Mouse (Mus musculus) urinary bladder, adult 2 months (tissue): Measurements from ENCODE around the gene Eml6. TPM values are rescaled to one million over a fixed set of nuclear protein-coding genes. Genes with fewer than 3 reads are reported as not detected.

Source experiments
- DNase-seq: peaks from one replicate; pipeline ENCODE4 v3.0.0; 2022; ENCODE audit warnings: low spot score
- polyA plus RNA-seq: library from polyadenylated mRNA; depleted of rRNA; stranded (reverse); fragments of >200 nt; gene quantifications from 2 replicates; pipeline ENCODE4 v1.2.3, GENCODE M21; 2012

The Eml6 gene
- polyA plus RNA-seq, 1 experiment, result 4.7 TPM

- no peak for DNase-seq
Observed at GRCm38 (mm10) chr11:29748750-29749467, 276.9 kb downstream of the Eml6 start.

GRCm38 (mm10) chr11:29747881-29748280 lies 278.0 kb downstream of the Eml6 start:
- no peak for DNase-seq

GRCm38 (mm10) chr11:29747365-29747764 lies 278.5 kb downstream of the Eml6 start:
- no peak for DNase-seq

- no peak for DNase-seq
Observed at GRCm38 (mm10) chr11:29746203-29746602, 279.6 kb downstream of the Eml6 start.

- DNase-seq, result no peak
Observed at GRCm38 (mm10) chr11:29745513-29745912, 280.3 kb downstream of the Eml6 start.

- DNase-seq, result no peak
Observed at GRCm38 (mm10) chr11:29744760-29745430, 280.9 kb downstream of the Eml6 start.

- no peak for DNase-seq
Observed at GRCm38 (mm10) chr11:29739752-29740151, 286.1 kb downstream of the Eml6 start.

- DNase-seq, result no peak
Observed at GRCm38 (mm10) chr11:29727901-29728300, 297.9 kb downstream of the Eml6 start.

GRCm38 (mm10) chr11:29725610-29726009 lies 300.2 kb downstream of the Eml6 start:
- no peak for DNase-seq

- no peak for DNase-seq
Observed at GRCm38 (mm10) chr11:29725167-29725566, 300.7 kb downstream of the Eml6 start.

GRCm38 (mm10) chr11:29724213-29724612 lies 301.6 kb downstream of the Eml6 start:
- no peak for DNase-seq

GRCm38 (mm10) chr11:29719597-29719996 lies 306.2 kb downstream of the Eml6 start:
- no peak for DNase-seq

GRCm38 (mm10) chr11:29718541-29718940 lies 307.3 kb downstream of the Eml6 start:
- no peak for DNase-seq

- no peak for DNase-seq
Observed at GRCm38 (mm10) chr11:29715499-29715898, 310.3 kb downstream of the Eml6 start.

- DNase-seq, result no peak
Observed at GRCm38 (mm10) chr11:29714789-29715188, 311.0 kb downstream of the Eml6 start.

- DNase-seq, result no peak
Observed at GRCm38 (mm10) chr11:29714114-29714513, 311.7 kb downstream of the Eml6 start.

- no peak for DNase-seq
Observed at GRCm38 (mm10) chr11:29709512-29709911, 316.3 kb downstream of the Eml6 start.

GRCm38 (mm10) chr11:29706845-29707244 lies 319.0 kb downstream of the Eml6 start:
- DNase-seq, result no peak

- no peak for DNase-seq
Observed at GRCm38 (mm10) chr11:29705263-29705662, 320.6 kb downstream of the Eml6 start.

GRCm38 (mm10) chr11:29702721-29703120 lies 323.1 kb downstream of the Eml6 start:
- DNase-seq, result no peak

GRCm38 (mm10) chr11:29694754-29695153 lies 331.1 kb downstream of the Eml6 start:
- no peak for DNase-seq

- DNase-seq, result peak; percentile 85
Observed at GRCm38 (mm10) chr11:29693576-29694410, 332.0 kb downstream of the Eml6 start.
